Mouse (Mus musculus): ENCODE measurements around the gene Ephb1.

Ephb1 gene

GRCm38 (mm10) chr9:102073404-102073803 is 281.1 kb downstream of the Ephb1 start:
- in situ Hi-C loops (cut with MseI, MboI), result no loop called here

- in situ Hi-C loops (cut with MseI, MboI), result no loop called here
Measured at GRCm38 (mm10) chr9:102069151-102069882, 285.2 kb downstream of the Ephb1 start.

- in situ Hi-C loops (cut with MseI, MboI), result no loop called here
Measured at GRCm38 (mm10) chr9:102066601-102067000, 287.9 kb downstream of the Ephb1 start.

GRCm38 (mm10) chr9:102045886-102046285 is 308.6 kb downstream of the Ephb1 start:
- in situ Hi-C loops (cut with MseI, MboI), result no loop called here

GRCm38 (mm10) chr9:102045111-102045861 is 309.2 kb downstream of the Ephb1 start:
- in situ Hi-C loops (cut with MseI, MboI), result no loop called here

- in situ Hi-C loops (cut with MseI, MboI), result no loop called here
Measured at GRCm38 (mm10) chr9:102039011-102039733, 315.3 kb downstream of the Ephb1 start.

GRCm38 (mm10) chr9:102036132-102036531 is 318.4 kb downstream of the Ephb1 start:
- in situ Hi-C loops (cut with MseI, MboI), result no loop called here

- in situ Hi-C loops (cut with MseI, MboI), result no loop called here
Measured at GRCm38 (mm10) chr9:102033231-102033630, 321.3 kb downstream of the Ephb1 start.

- in situ Hi-C loops (cut with MseI, MboI), result no loop called here
Measured at GRCm38 (mm10) chr9:102032376-102032775, 322.1 kb downstream of the Ephb1 start.

GRCm38 (mm10) chr9:102029661-102030060 is 324.8 kb downstream of the Ephb1 start:
- in situ Hi-C loops (cut with MseI, MboI), result no loop called here

- in situ Hi-C loops (cut with MseI, MboI), result no loop called here
Measured at GRCm38 (mm10) chr9:102026136-102026535, 328.4 kb downstream of the Ephb1 start.

- in situ Hi-C loops (cut with MseI, MboI), result no loop called here
Measured at GRCm38 (mm10) chr9:102025141-102025540, 329.4 kb downstream of the Ephb1 start.

- in situ Hi-C loops (cut with MseI, MboI), result no loop called here
Measured at GRCm38 (mm10) chr9:102015516-102015915, 339.0 kb downstream of the Ephb1 start.

GRCm38 (mm10) chr9:102007706-102008105 is 346.8 kb downstream of the Ephb1 start:
- in situ Hi-C loops (cut with MseI, MboI), result no loop called here

GRCm38 (mm10) chr9:102006539-102006938 is 348.0 kb downstream of the Ephb1 start:
- in situ Hi-C loops (cut with MseI, MboI), result no loop called here

- in situ Hi-C loops (cut with MseI, MboI), result no loop called here
Measured at GRCm38 (mm10) chr9:102002920-102003319, 351.6 kb downstream of the Ephb1 start.

GRCm38 (mm10) chr9:102002186-102002585 is 352.3 kb downstream of the Ephb1 start:
- in situ Hi-C loops (cut with MseI, MboI), result no loop called here

GRCm38 (mm10) chr9:102001633-102002165 is 352.8 kb downstream of the Ephb1 start:
- in situ Hi-C loops (cut with MseI, MboI), result no loop called here

- in situ Hi-C loops (cut with MseI, MboI), result no loop called here
Measured at GRCm38 (mm10) chr9:101999690-102000089, 354.8 kb downstream of the Ephb1 start.

- in situ Hi-C loops (cut with MseI, MboI), result no loop called here
Measured at GRCm38 (mm10) chr9:101996771-101997500, 357.6 kb downstream of the Ephb1 start.

- in situ Hi-C loops (cut with MseI, MboI), result no loop called here
Measured at GRCm38 (mm10) chr9:101996183-101996582, 358.3 kb downstream of the Ephb1 start.
